Mouse (Mus musculus) testis, postnatal 14 days (tissue): ENCODE measurements at regions not wholly inside any gene's neighbourhood (a gene's known extent, or its start where the extent isn't known, plus 50 kb on each side); places are given as distances from the start of the nearest gene placed in this dataset.
"Not testable (repeated sequence)": the region's sequence is repeated elsewhere in the genome, so short reads cannot be mapped to it uniquely, and the experiment has no call there.

Source experiments
- DNase-seq: peaks from one replicate; pipeline ENCODE4 v3.0.0; 2021; ENCODE audit warnings: low spot score

- DNase-seq, result no peak
These were observed 128.9 kb upstream of the Gm527 start for GRCm38 (mm10) chr12:64788761-64789160.

- not testable (repeated sequence) for DNase-seq
These were observed 109.2 kb upstream of the Gm527 start for GRCm38 (mm10) chr12:64808492-64808891.

DNA sequence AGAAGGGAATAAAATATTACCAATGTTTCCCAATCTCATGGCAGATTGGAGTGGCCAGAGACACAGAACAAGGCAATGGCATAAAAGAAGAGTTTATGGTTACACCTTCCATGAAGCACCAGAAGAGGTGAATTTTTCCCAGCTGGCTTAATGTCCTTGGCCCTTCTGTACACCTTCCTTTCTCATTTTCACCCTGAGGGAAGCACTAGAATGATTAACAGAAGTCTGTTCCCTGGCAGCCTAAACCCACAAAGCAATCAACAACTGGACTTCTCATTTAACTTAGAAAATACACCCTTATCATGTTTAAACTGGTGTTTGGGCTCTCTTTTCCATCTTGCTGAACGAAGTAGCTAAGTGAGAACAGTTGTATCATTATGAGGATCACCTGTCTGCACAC lies 107.6 kb upstream of the Gm527 start:
- no peak for DNase-seq

DNA sequence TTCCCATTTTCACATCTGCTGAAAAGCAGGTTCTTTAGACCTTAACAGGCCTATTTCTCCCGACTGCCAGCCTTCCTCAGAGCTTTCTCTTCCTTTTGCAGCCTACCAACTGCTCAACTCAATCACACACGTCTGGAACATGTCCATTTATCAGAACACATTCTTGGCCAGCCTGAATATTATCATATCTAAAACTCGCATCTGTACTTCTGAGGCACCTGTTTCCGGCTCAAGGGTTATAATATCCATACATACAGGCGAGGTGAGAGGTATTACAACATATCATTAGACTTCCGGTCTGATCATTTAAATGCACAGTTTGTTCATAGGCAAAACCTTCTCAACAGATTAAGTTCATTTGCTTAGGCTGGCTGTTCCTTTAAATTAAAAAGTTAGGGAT lies 101.8 kb upstream of the Gm527 start:
- DNase-seq, result no peak

DNA sequence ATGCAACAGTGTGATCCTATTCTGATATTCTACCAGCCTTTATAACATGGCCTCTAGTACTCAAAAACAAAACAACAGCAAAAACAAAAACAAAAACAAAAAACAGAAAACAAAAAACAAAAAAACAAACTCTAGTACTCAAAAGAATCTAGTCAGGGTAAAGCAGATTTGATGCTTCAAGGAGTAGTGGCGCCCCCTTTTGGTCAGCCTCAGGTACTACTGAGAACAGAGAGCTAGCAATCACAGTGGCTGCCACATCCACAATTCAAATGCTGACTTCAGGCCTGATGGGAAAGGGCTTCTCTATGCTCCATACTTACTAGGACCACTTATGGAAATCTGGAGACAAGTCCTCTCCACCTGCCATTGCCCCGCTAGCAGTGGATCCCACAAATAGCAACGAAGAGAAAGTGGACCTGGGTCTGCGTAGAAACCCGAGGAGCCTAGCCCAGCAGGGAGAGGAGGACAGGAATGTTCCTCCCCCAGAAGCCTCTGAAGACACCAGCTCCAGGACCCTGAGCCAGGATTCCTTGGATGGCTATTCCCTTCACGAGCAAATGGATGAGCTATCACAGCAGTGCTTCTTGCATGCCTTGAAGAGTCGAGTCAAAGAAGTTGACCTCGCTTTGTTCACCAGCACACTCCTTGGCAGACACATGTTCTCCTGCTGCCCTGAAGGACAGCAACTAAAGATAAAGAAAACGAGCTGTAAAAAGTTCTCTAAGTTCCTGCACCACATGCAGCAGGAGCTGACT lies 100.5 kb upstream of the Gm527 start:
- peak; percentile 35 for DNase-seq

- no peak for DNase-seq
These were observed 97.0 kb upstream of the Gm527 start for GRCm38 (mm10) chr12:64820722-64821121.

DNA sequence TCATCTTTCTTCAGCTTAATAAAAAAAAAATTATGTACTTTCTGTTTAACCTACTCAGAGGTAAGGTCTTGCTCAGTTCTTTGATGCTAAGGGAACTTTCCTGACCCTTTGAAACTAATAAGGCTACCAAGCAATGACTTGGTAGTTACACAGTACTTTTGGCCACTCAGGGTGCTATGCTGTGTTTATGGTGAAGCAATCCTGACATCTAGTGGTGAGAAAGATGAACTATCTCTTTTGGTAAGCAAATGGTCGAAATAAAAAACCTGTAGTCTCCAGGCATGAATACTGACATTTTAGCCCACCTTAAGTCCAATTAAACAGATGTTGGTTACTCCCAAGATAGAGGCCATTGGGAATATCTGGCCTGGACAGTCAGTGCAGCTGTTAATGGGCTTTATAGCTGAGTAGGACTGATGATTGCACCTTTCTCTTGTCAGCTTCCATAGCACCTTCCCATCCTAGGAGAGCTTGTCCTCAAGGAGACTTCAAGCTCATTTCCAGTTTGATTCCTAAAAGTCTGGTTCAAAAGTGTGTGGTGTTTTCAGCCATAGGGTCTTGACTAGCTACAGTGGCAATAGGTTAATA lies 88.0 kb upstream of the Gm527 start:
- no peak for DNase-seq

DNA sequence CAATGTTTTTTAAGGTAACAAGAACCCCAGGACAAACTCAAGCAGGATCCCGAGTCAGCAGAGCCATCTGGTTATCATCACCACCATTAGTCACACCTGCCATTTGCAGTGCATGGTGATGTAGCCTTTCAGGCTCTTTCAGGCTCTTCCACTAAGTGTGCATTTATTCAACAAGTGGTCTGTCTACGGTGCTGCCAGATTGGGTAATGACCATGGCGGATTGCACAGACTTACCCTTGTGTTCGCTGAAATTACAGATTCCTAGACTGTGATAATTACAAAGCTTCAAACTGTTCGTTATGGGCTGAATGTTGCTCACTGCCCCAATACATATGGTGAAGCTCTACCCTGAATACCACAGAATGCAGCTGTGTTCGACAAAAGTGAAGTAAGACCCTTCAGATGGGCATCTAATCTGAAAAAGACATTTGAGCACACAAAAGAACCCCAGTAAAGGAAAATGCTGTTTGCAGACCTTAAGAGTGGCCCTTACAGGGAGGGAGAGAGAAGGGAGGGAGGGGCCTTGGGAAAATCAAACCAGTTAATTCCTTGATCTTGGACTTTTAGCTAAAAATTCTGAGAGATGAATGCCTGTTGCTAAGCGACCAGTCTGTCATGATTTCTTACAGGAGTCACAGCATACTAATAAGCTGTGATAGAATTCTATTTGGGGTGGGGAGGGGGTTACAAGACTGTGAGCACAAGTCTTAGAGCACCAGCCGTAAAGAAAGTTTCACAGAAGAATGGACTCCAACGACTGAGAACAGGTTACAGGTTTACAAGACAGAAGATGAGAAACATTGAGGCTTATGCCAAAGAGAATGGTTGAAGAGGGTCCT lies 85.2 kb upstream of the Gm527 start:
- no peak for DNase-seq

DNA sequence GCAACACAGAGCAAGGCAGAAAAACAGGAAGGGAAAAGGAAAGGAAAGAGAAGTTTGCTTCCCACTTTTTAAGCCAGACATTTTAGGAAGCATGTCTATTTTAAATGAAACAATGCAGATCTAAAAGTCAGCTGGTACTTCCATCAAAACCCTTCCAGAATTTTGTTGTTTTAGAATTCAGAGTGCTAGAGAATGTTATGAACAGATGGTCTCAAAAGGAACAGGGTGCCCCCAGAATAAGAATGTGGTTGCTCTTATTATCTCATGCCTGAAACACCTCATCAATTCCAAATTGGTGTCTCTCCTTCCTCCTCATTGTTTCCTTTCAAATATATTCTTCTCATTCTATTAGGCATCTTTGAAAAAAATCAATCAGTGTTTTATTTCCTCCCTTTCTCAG lies 60.0 kb upstream of the Gm527 start:
- DNase-seq, result no peak
